Mouse (Mus musculus) spleen, postnatal 36 days (tissue): ENCODE measurements around the gene Nek2.

ENCODE experiments used
- DNase-seq, 2 experiments: peaks; one replicate each; pipeline ENCODE4 v3.0.0; 2022; ENCODE audit warnings: low spot score in 2 of 2, mixed read lengths in 1 of 2

Gene Nek2

GRCm38 (mm10) chr1:191856886-191857651 is 35.8 kb downstream of the Nek2 start:
- DNase-seq: no peak

- no peak for DNase-seq
Measured at GRCm38 (mm10) chr1:191858136-191858535, 36.9 kb downstream of the Nek2 start.

GRCm38 (mm10) chr1:191859847-191860246 is 38.6 kb downstream of the Nek2 start:
- no peak for DNase-seq

GRCm38 (mm10) chr1:191861247-191861646 is 40.0 kb downstream of the Nek2 start:
- no peak for DNase-seq

- no peak for DNase-seq
Measured at GRCm38 (mm10) chr1:191863833-191864550, 42.7 kb downstream of the Nek2 start.

GRCm38 (mm10) chr1:191864551-191865027 is 43.3 kb downstream of the Nek2 start:
- no peak for DNase-seq

GRCm38 (mm10) chr1:191872076-191872710 is 50.9 kb downstream of the Nek2 start:
- no peak for DNase-seq

- DNase-seq: peak in 1 of 2 experiments; percentile 39
Measured at GRCm38 (mm10) chr1:191875006-191875405, 53.8 kb downstream of the Nek2 start.

- peak; percentile 23 to 44 for DNase-seq
Measured at GRCm38 (mm10) chr1:191875683-191876305, 54.5 kb downstream of the Nek2 start.

GRCm38 (mm10) chr1:191877681-191878080 is 56.4 kb downstream of the Nek2 start:
- DNase-seq: no peak

GRCm38 (mm10) chr1:191878518-191878921 is 57.3 kb downstream of the Nek2 start:
- no peak for DNase-seq

- DNase-seq: no peak
Measured at GRCm38 (mm10) chr1:191880247-191880646, 59.0 kb downstream of the Nek2 start.

- DNase-seq: no peak
Measured at GRCm38 (mm10) chr1:191880921-191881609, 59.8 kb downstream of the Nek2 start.

GRCm38 (mm10) chr1:191881663-191882062 is 60.4 kb downstream of the Nek2 start:
- DNase-seq: no peak
